Comparison of ENCODE assay signal across 8 mouse cellular contexts in the genomic region with DNA sequence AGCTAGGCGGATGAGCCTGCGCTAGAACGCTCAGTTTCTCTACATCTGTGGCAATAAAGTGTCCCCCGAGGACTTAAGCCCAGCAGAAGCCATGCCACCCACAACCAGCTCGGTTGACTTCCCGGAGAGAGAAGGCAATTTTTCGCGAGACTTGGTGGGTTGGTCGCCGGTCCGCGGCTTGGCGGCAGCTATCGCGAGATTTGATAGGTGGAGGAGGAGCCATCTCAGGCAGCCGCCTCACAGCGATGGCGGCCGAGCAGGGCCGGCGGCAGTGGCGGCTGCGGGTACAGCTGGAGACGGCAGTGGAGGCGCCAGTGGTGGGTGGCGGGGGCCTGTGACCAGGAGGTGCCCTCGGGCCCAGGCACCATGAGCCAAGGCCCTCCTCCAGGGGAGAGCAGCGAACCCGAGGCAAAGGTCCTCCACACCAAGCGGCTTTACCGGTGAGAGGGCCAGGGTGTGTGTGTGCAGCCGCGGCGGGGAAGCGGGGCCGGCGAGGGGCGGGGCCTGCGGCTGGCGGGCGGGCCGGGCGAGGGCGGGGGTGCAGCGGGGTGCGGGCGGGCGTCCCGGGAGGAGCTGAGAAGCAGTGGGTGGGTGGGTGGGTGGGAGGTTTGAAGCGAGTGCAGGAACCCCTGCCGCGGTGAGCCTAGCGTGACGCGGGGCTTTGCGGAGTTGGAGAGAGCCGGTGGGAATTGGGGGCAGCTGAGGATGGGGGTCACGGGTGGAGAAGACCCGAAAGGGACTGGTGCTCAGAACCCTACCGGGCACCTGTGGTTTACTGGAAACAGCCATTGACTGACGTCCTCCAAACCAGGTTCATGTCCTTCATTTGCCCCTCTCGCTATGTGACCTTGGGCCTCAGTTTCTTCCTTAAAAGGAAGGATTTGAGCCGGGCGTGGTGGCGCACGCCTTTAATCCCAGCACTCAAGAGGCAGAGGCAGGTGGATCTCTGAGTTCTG. TPM values are rescaled to one million over a fixed set of nuclear protein-coding genes. Genes with fewer than 3 reads are reported as not detected.
DNase-seq lines count a peak whose midpoint lies in the region; ATAC-seq lines count a peak whose summit lies in the region.

Tmem79 (minus strand) TSS at position 91 of the 956 bp plus-strand sequence.
Smg5 (plus strand) TSS at position 203 of the 956 bp plus-strand sequence.

- no peaks in the 10 kb centered on the region for H3K9me3 ChIP-seq in megakaryocyte, embryonic 14.5 days

- H3K36me3 ChIP-seq in megakaryocyte, embryonic 14.5 days (replicated peaks; ENCODE audit: low read length): peaks cover 33% of the 10 kb centered on the region

- peaks cover 56% of the 10 kb centered on the region for H3K4me1 ChIP-seq in megakaryocyte, embryonic 14.5 days

- peak; percentile 98 for DNase-seq in ZHBTc4 (ENCODE audit: low read depth, low spot score)
- peak; percentile 92 to 95 for DNase-seq in gastrocnemius, adult 8-10 months (ENCODE audit: low spot score in 2 of 2)
- DNase-seq in hindlimb bud, embryonic 11.5 days (ENCODE audit: extremely low spot score, low read depth, low spot score): peak; percentile 93
- DNase-seq in left cerebral cortex, adult 8-10 months (ENCODE audit: low spot score in 2 of 2): peak; percentile 93 to 94
- DNase-seq in right cerebral cortex, postnatal 10 days (ENCODE audit: low spot score in 2 of 2): peak; percentile 97 to 98
- peak; percentile 94 for DNase-seq in urinary bladder, postnatal 25 days (ENCODE audit: low spot score)

- no peaks in the 10 kb centered on the region for H3K27me3 ChIP-seq in megakaryocyte, embryonic 14.5 days (replicated peaks)

- peak; percentile 86 for ATAC-seq in common myeloid progenitor, adult 5-6 weeks (replicated peaks; ENCODE audit: low read depth, poor library complexity, severe bottlenecking)

- H3K4me3 ChIP-seq in megakaryocyte, embryonic 14.5 days (replicated peaks): peak within 1 kb of the TSS; percentile 92

RNA-seq across cellular contexts. Expression of gene Tmem79, which starts in this region (rescaled TPM):
- 6.7 TPM in 1 of 2 replicates, not detected in the other for total RNA-seq in common myeloid progenitor, adult 5-6 weeks (2017)
- total RNA-seq in gastrocnemius, adult 8-10 months (2022): 1 to 10 TPM; 1.9 to 3.7 (median 2.8) TPM
- 1 to 10 TPM; 1.4 to 2.8 (median 1.8) TPM for total RNA-seq in left cerebral cortex, adult 8-10 months (2022)
- polyA plus RNA-seq in megakaryocyte, embryonic 14.5 days (2012; ENCODE audit: insufficient read depth, low replicate concordance): 2.3 TPM in 1 of 2 replicates, not detected in the other

RNA-seq across cellular contexts. Expression of gene Smg5, which starts in this region (rescaled TPM):
- total RNA-seq in common myeloid progenitor, adult 5-6 weeks (2017): 48.9 and 61.2 TPM in 2 replicates
- total RNA-seq in gastrocnemius, adult 8-10 months (2022): 10 to 100 TPM; 39.0 to 54.6 (median 44.5) TPM
- total RNA-seq in left cerebral cortex, adult 8-10 months (2022): 10 to 100 TPM; 80.2 to 90.1 (median 83.9) TPM
- polyA plus RNA-seq in megakaryocyte, embryonic 14.5 days (2012; ENCODE audit: insufficient read depth, low replicate concordance): 39.8 and 77.9 TPM in 2 replicates

Comparison
In these comparisons a context has a peak if more than half of its experiments do, and no peak if none do; other contexts are left out.
1. Peak in every context shown above with its lines: DNase-seq, ATAC-seq and H3K4me3 ChIP-seq.